Mouse (Mus musculus) heart, adult 10 weeks (tissue): ENCODE results near the gene Psrc1. TPM values are rescaled to one million over a fixed set of nuclear protein-coding genes. Genes with fewer than 3 reads are reported as not detected.

Experiments used
- polyA plus RNA-seq: library from polyadenylated mRNA; stranded (reverse); fragments of 350-450 nt; fragmentation: Illumina TruSeq; extraction: RNeasy Lipid Tissue Mini Kit (QIAGEN cat#74804); gene quantifications from one replicate; pipeline ENCODE4 v1.2.3, GENCODE M21; 2014; ENCODE audit warnings: low read depth, low replicate concordance

Psrc1 gene
- 0.50 TPM for polyA plus RNA-seq

DNA sequence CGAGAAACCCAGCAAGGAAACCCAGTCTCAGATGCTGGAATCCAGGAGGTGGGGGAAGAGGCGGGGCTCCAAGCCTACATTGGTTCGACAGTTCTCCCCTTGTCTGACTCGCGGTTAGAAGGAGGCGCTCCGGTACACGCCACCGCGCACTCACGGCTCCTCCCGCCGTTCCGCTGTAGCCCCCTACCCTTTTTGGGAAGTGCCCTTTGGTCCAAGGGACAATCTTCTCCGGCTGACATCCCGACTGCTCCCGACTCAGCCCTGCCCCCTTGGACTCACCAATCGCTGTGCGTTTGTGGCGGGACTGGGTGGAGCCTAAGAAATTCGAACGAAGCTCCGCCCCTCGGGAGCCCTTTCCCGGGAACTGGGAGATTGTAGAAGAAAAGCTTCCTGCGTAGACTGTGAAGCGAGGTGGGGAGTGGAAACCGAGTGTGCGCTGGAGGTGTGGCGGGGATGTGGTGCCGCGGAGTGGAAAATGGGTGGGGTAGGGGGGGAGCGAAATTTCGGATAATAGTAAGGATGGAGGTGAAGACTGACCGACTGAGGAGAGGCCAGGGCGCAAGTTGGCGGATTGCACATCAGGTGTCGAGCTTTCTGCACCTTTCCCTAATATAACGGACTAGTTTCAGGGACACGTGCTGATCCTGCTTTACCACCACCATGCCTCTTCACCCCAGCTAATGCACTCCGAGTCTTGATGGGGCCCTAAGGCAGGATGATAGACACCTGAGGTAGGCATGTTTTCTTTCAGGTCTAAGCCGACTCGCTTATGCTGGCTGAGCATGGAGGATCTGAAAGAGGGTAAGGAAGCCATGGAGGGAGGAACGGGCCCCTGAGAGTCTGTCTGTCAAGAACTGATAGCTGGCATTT, at the start of gene Psrc1:
Gene Psrc1, plus strand, starts transcription at position 355 of the 870 bp plus-strand sequence.

DNA sequence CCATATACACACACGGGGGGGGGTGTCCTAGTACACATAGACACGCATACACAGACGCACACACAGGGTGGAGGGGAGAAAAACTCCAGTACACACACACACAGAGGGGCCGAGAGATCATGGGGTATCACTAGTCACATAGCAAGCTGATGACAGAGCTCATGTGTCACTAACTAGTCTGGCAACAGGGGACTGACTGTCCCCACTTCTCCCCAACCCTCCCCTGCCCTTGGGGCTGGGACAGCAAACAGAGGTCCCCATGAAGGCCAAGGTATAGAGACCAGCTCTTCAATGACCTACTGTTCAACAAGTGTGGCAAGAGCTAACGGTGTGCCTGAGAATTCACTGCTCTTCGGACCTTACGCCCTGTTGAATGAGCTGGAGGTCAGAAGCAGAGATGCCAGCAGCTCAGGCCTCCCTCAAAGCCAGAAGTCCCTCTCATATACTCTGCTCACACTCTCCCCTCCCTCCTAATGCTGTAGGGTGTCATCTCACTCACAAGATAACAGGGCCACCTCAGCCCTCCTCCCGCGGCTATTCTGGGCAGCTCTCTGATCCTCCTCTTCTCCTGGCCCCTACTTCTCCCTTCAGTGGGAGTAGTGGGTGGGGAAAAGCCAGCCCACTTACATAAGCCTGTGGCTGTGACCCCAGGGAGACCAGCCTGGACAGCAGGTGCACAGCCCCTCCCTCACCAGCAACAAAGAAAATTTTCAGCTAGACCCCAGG, 19.2 kb upstream of the Psrc1 start, which contains the start of gene Mybphl:
Gene Mybphl, plus strand, starts transcription at position 642 of the 726 bp plus-strand sequence.

DNA sequence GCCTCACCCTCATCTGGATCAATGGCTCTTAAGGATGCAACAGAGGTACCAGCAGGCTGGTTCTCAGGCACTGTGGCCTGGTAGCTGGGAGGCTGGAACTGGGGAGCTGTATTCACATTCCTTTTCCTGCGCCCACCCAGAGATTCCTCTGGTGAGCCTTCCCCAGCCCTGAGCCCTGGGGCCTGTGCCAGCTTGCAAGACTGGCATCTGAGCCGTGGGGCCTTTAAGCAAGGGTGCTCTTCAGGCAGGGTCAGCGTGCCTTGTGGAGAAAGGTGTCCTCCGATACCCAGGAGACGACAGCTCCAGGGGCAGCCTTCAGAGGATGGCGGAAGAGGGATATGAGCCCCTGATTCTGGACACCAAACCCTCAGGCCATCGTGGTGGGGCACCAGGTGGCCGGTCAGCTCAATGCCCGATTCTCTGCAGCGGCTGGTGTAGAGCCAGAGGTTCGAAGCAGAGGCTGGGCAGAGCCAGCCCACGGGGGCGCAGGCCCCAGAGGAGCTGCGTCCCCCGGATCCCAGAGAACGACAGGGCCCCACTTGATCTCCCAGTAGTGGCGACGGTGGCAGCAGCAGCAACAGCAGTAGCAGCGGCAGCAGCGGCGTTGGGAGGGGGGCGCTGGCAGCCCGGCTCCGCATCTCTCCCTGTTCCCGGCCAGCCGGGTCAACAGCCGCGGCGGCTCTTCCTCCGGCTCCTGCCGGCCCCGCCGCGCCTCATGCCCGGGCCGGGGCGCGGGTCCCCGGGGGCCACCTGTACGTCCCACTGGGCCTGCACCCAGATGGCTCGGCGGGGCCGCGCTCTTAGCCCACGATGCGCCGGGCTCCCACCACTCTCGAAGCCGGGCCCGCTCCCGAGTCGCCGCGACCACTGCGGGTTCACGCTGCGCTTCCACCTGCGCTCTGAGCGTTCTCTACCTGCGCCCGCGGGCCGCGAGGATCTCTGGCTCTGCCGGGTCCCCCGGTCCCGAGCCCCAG, 31.5 kb downstream of the Psrc1 start, which contains the start of gene Celsr2:
Gene Celsr2, minus strand, starts transcription at position 696 of the 974 bp plus-strand sequence.

Other genes with a start within 250 kb of the Psrc1 start
- gene Gnai3, start 237.7 kb upstream of the Psrc1 start, polyA plus RNA-seq = 20.3 TPM
- gene Gpr61, start 229.0 kb upstream of the Psrc1 start, polyA plus RNA-seq = not detected
- gene Amigo1, start 197.5 kb upstream of the Psrc1 start, polyA plus RNA-seq = 16.1 TPM
- 6.9 TPM for gene Cyb561d1, start 182.6 kb upstream of the Psrc1 start, polyA plus RNA-seq
- gene Atxn7l2, start 172.9 kb upstream of the Psrc1 start, polyA plus RNA-seq = 3.5 TPM
- gene Sypl2, start 157.2 kb upstream of the Psrc1 start, polyA plus RNA-seq = 0.55 TPM
- 93.6 TPM for gene Psma5, start 126.9 kb upstream of the Psrc1 start, polyA plus RNA-seq
- 34.5 TPM for gene Sort1, start 99.8 kb upstream of the Psrc1 start, polyA plus RNA-seq
- 129 TPM for gene Mybphl, start 18.9 kb upstream of the Psrc1 start, polyA plus RNA-seq
- gene Celsr2, start 31.7 kb downstream of the Psrc1 start, polyA plus RNA-seq = 3.9 TPM
- gene Sars, start 61.4 kb downstream of the Psrc1 start, polyA plus RNA-seq = 72.2 TPM
- not detected for gene 1700013F07Rik, start 150.3 kb downstream of the Psrc1 start, polyA plus RNA-seq
- not detected for gene 5330417C22Rik, start 152.7 kb downstream of the Psrc1 start, polyA plus RNA-seq
- gene Tmem167b, start 178.6 kb downstream of the Psrc1 start, polyA plus RNA-seq = 31.6 TPM
- 18.8 TPM for gene Taf13, start 187.9 kb downstream of the Psrc1 start, polyA plus RNA-seq
- gene Wdr47, start 207.4 kb downstream of the Psrc1 start, polyA plus RNA-seq = 7.3 TPM